Mouse (Mus musculus): ENCODE results near the gene Fam20a. TPM values are rescaled to one million over a fixed set of nuclear protein-coding genes. Genes with fewer than 3 reads are reported as not detected.

Gene Fam20a
- polyA plus RNA-seq, 1 experiment from 2014 or later, result 1.2 TPM

- Histone ChIP-seq H3K4me1 (ENCODE audit: control insufficient read depth, insufficient read depth, low read length) (no peaks in the 10 kb centered on the region), H3K4me2 (replicated peaks; ENCODE audit: low read depth, low read length) (no peak overlapping the region), H3K4me3 (ENCODE audit: low read depth, low read length) (no peak overlapping the region), H3K9ac (replicated peaks; ENCODE audit: low read depth, low read length) (no peak overlapping the region), H3K27me3 (ENCODE audit: control insufficient read depth, insufficient read depth, low read length) (no peaks in the 10 kb centered on the region), H3K9me3 (ENCODE audit: control insufficient read depth, low read depth, low read length) (no peaks in the 10 kb centered on the region), H3K27ac (ENCODE audit: low read length) (no peak overlapping the region), H3K36me3 (ENCODE audit: control insufficient read depth, insufficient read depth, low read length) (peaks cover 16% of the 10 kb centered on the region)
- ATAC-seq (ENCODE audit: insufficient number of reproducible peaks, insufficient read depth, low FRiP score, low read depth), result no peak
- WGBS, result 88% methylated on average over 8 of the region's 8 CpGs
Observed at GRCm38 (mm10) chr11:109672396-109672795, 49.7 kb downstream of the Fam20a start.

DNA sequence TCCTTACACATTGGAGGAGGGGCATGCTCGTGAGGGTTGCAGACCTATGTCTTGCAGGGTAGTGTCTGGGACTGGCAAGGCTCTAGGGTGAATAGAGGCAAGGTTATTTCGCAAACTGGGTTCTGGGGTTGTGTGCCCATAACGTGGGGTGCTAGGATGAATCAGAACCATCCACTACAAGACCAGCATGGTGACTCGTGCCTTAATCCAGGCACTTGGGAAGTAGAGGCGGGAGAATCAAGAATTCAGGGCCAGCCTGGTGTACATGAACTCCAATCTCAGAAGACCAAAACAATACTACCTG is 50.1 kb downstream of the Fam20a start:
- Histone ChIP-seq H3K4me2 (replicated peaks; ENCODE audit: low read depth, low read length) (no peak overlapping the region), H3K9ac (replicated peaks; ENCODE audit: low read depth, low read length) (no peak overlapping the region), H3K9me3 (ENCODE audit: control insufficient read depth, low read depth, low read length) (no peaks in the 10 kb centered on the region), H3K36me3 (ENCODE audit: control insufficient read depth, insufficient read depth, low read length) (peaks cover 21% of the 10 kb centered on the region), H3K4me3 (ENCODE audit: low read depth, low read length) (no peak overlapping the region), H3K27ac (ENCODE audit: low read length) (no peak overlapping the region; the same call in 1 of the 2 replicates), H3K27me3 (ENCODE audit: control insufficient read depth, insufficient read depth, low read length) (no peaks in the 10 kb centered on the region), H3K4me1 (ENCODE audit: control insufficient read depth, insufficient read depth, low read length) (no peaks in the 10 kb centered on the region)
- 92% methylated on average over 5 of the region's 5 CpGs for WGBS
- ATAC-seq (ENCODE audit: insufficient number of reproducible peaks, insufficient read depth, low FRiP score, low read depth), result no peak

- H3K4me2 ChIP-seq (replicated peaks; ENCODE audit: low read depth, low read length), result no peak overlapping the region
- no peak for ATAC-seq (ENCODE audit: insufficient number of reproducible peaks, insufficient read depth, low FRiP score, low read depth)
- H3K36me3 ChIP-seq (ENCODE audit: control insufficient read depth, insufficient read depth, low read length), result peaks cover 27% of the 10 kb centered on the region
- H3K4me3 ChIP-seq (ENCODE audit: low read depth, low read length), result no peak overlapping the region
- H3K4me1 ChIP-seq (ENCODE audit: control insufficient read depth, insufficient read depth, low read length), result no peaks in the 10 kb centered on the region
- H3K9ac ChIP-seq (replicated peaks; ENCODE audit: low read depth, low read length), result no peak overlapping the region
- WGBS, result 74% methylated on average over 6 of the region's 6 CpGs
- no peaks in the 10 kb centered on the region for H3K27me3 ChIP-seq (ENCODE audit: control insufficient read depth, insufficient read depth, low read length)
- no peak overlapping the region; the same call in 1 of the 2 replicates for H3K27ac ChIP-seq (ENCODE audit: low read length)
- H3K9me3 ChIP-seq (ENCODE audit: control insufficient read depth, low read depth, low read length), result no peaks in the 10 kb centered on the region
Observed at GRCm38 (mm10) chr11:109671136-109672020, 50.7 kb downstream of the Fam20a start.

DNA sequence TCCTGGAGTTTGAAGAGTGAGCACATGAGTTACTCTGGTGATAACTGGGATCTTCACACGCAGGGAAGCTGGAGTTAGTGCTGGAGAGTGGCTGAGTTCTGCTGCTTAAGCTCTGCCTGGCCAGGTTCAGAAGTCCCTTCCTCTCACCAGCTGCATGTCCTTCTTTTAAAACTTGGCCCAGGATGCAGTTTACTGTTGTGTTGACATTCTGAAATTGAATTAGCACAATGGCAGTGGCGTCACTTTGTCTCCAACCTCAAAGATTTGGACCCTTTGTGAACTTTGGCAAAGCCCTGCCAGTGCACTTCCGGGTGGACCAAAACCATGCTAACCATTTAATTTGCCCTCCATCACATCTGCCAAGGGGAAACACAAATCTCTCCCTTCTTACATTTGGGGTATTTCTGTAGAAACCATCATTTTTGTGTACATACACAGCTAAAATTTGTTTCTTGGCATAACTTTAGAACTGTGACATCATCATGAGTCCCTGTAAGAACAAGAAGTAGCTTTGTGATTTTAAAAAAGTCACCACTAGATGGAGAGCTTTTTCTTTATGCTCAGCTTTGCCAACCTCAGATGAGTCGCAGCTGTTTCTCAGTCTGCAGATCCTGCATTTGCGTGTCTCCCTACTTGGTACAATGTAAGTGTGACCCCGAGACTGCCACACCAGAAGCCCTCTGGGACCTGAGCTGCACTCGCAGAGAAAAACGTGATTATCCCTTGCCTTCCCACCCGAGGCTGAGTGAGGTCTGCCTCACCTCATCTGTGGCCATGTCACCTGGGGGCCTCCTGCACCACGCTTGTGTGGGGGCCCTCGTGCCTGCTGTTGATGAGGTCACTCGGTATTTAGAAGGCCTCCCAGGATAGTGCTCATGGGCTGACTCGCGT is 51.8 kb downstream of the Fam20a start:
- 52% methylated on average over 14 of the region's 14 CpGs for WGBS
- H3K4me2 ChIP-seq (replicated peaks; ENCODE audit: low read depth, low read length), result no peak overlapping the region
- H3K36me3 ChIP-seq (ENCODE audit: control insufficient read depth, insufficient read depth, low read length), result peaks cover 36% of the 10 kb centered on the region
- H3K9me3 ChIP-seq (ENCODE audit: control insufficient read depth, low read depth, low read length), result no peaks in the 10 kb centered on the region
- peak; percentile 29; the same call in 1 of the 2 replicates for ATAC-seq (ENCODE audit: insufficient number of reproducible peaks, insufficient read depth, low FRiP score, low read depth)
- no peak overlapping the region for H3K4me3 ChIP-seq (ENCODE audit: low read depth, low read length)
- no peaks in the 10 kb centered on the region for H3K4me1 ChIP-seq (ENCODE audit: control insufficient read depth, insufficient read depth, low read length)
- H3K27ac ChIP-seq (ENCODE audit: low read length), result no peak overlapping the region
- no peak overlapping the region for H3K9ac ChIP-seq (replicated peaks; ENCODE audit: low read depth, low read length)
- H3K27me3 ChIP-seq (ENCODE audit: control insufficient read depth, insufficient read depth, low read length), result no peaks in the 10 kb centered on the region

DNA sequence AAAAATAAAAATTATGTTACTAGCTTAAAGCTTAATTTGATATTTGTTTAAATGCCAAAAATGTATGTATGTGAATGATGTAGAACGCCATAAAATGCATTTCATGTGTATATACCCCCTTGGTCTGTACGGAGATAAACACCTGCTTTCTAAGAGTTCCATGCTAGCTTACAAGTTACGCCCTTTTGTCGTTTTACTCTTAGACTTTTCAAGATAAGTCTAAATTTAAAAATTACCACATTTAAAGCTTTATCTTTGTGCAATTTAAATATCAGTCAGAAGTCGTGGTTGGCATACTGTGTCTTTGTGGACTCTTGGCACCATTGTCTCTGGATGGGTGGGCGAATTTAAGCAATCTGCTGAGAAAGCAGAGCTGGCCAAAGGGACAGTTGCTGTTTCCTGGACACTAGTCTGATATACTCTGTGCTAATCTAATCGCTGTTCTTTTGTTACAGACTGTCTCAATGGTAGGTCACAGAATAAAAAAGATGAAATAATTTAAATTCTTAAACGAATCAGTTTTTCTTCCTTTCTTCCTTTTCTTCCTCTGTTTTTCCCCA is 52.9 kb downstream of the Fam20a start:
- Histone ChIP-seq H3K36me3 (ENCODE audit: control insufficient read depth, insufficient read depth, low read length) (peaks cover 44% of the 10 kb centered on the region), H3K27me3 (ENCODE audit: control insufficient read depth, insufficient read depth, low read length) (no peaks in the 10 kb centered on the region), H3K9me3 (ENCODE audit: control insufficient read depth, low read depth, low read length) (no peaks in the 10 kb centered on the region), H3K9ac (replicated peaks; ENCODE audit: low read depth, low read length) (no peak overlapping the region), H3K4me1 (ENCODE audit: control insufficient read depth, insufficient read depth, low read length) (no peaks in the 10 kb centered on the region), H3K4me3 (ENCODE audit: low read depth, low read length) (no peak overlapping the region), H3K27ac (ENCODE audit: low read length) (no peak overlapping the region), H3K4me2 (replicated peaks; ENCODE audit: low read depth, low read length) (no peak overlapping the region)
- WGBS, result 92% methylated on average over 8 of the region's 8 CpGs
- ATAC-seq (ENCODE audit: insufficient number of reproducible peaks, insufficient read depth, low FRiP score, low read depth), result no peak

GRCm38 (mm10) chr11:109668115-109668725 is 53.9 kb downstream of the Fam20a start:
- ATAC-seq (ENCODE audit: insufficient number of reproducible peaks, insufficient read depth, low FRiP score, low read depth), result no peak
- Histone ChIP-seq H3K9ac (replicated peaks; ENCODE audit: low read depth, low read length) (no peak overlapping the region), H3K9me3 (ENCODE audit: control insufficient read depth, low read depth, low read length) (no peaks in the 10 kb centered on the region), H3K4me3 (ENCODE audit: low read depth, low read length) (no peak overlapping the region), H3K4me2 (replicated peaks; ENCODE audit: low read depth, low read length) (no peak overlapping the region), H3K36me3 (ENCODE audit: control insufficient read depth, insufficient read depth, low read length) (peaks cover 54% of the 10 kb centered on the region), H3K4me1 (ENCODE audit: control insufficient read depth, insufficient read depth, low read length) (no peaks in the 10 kb centered on the region), H3K27me3 (ENCODE audit: control insufficient read depth, insufficient read depth, low read length) (no peaks in the 10 kb centered on the region), H3K27ac (ENCODE audit: low read length) (no peak overlapping the region)
- WGBS, result 86% methylated on average over 8 of the region's 8 CpGs

GRCm38 (mm10) chr11:109667371-109667770 is 54.7 kb downstream of the Fam20a start:
- Histone ChIP-seq H3K4me1 (ENCODE audit: control insufficient read depth, insufficient read depth, low read length) (no peaks in the 10 kb centered on the region), H3K27ac (ENCODE audit: low read length) (no peak overlapping the region), H3K36me3 (ENCODE audit: control insufficient read depth, insufficient read depth, low read length) (peaks cover 62% of the 10 kb centered on the region), H3K4me2 (replicated peaks; ENCODE audit: low read depth, low read length) (no peak overlapping the region), H3K9ac (replicated peaks; ENCODE audit: low read depth, low read length) (no peak overlapping the region), H3K4me3 (ENCODE audit: low read depth, low read length) (no peak overlapping the region), H3K27me3 (ENCODE audit: control insufficient read depth, insufficient read depth, low read length) (no peaks in the 10 kb centered on the region), H3K9me3 (ENCODE audit: control insufficient read depth, low read depth, low read length) (no peaks in the 10 kb centered on the region)
- ATAC-seq (ENCODE audit: insufficient number of reproducible peaks, insufficient read depth, low FRiP score, low read depth), result no peak
- WGBS, result 92% methylated on average over 19 of the region's 19 CpGs

- Histone ChIP-seq H3K36me3 (ENCODE audit: control insufficient read depth, insufficient read depth, low read length) (peaks cover 64% of the 10 kb centered on the region), H3K9me3 (ENCODE audit: control insufficient read depth, low read depth, low read length) (no peaks in the 10 kb centered on the region), H3K27me3 (ENCODE audit: control insufficient read depth, insufficient read depth, low read length) (no peaks in the 10 kb centered on the region), H3K9ac (replicated peaks; ENCODE audit: low read depth, low read length) (no peak overlapping the region), H3K4me1 (ENCODE audit: control insufficient read depth, insufficient read depth, low read length) (no peaks in the 10 kb centered on the region), H3K4me3 (ENCODE audit: low read depth, low read length) (no peak overlapping the region), H3K4me2 (replicated peaks; ENCODE audit: low read depth, low read length) (no peak overlapping the region), H3K27ac (ENCODE audit: low read length) (no peak overlapping the region)
- WGBS, result 91% methylated on average over 13 of the region's 13 CpGs
- ATAC-seq (ENCODE audit: insufficient number of reproducible peaks, insufficient read depth, low FRiP score, low read depth), result no peak
Observed at GRCm38 (mm10) chr11:109666411-109666810, 55.7 kb downstream of the Fam20a start.

Data from stomach, embryonic 14.5 days (tissue).